Mouse (Mus musculus): Measurements from ENCODE around the gene Tmem192.

DNA sequence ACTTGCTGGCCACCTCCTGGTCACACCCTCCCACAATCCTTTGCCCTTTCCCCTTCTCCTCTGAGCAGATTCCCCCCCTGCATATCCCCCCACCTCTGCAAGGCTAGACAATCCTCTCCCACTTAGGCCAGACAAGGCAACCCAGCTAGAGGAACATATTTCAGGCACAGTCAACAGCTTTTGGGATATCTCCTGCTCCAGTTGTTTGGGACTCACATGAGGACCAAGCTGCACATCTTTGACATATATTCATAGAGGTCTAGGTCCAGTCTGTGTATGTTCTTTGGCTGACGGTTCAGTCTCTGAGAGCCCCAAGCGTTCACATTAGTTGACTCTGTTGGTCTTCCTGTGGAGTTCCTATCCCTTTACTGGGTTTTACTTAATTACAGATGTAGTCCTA is 37.0 kb upstream of the Tmem192 start:
- TF ChIP-seq CTCF (IDR thresholded peaks at IDR 0.05; ENCODE audit: low read depth, low read length) (no peak), POLR2A (IDR thresholded peaks at IDR 0.05; ENCODE audit: borderline replicate concordance, low read depth, low read length) (no peak)

Data from bone marrow macrophage, adult 2 months (primary cell).